Mouse (Mus musculus): Measurements from ENCODE around the gene Tufm.

- TF ChIP-seq POLR2A (IDR thresholded peaks at IDR 0.05; ENCODE audit: low read depth, low read length) (no peak), CTCF (IDR thresholded peaks at IDR 0.05; ENCODE audit: extremely low read depth, insufficient read length, insufficient replicate concordance, low read depth, low read length) (no peak)
Observed at GRCm38 (mm10) chr7:126467834-126468627, 19.1 kb upstream of the Tufm start.

Data from small intestine, adult 2 months (tissue).